Mouse (Mus musculus): ENCODE measurements around the gene Hist2h3c1.

GRCm38 (mm10) chr3:96268051-96268775, 21.7 kb downstream of the Hist2h3c1 start, which contains the start of gene Hist2h3b:
- TF ChIP-seq EP300 (IDR thresholded peaks at IDR 0.05; ENCODE audit: insufficient read depth, low read depth, low read length) (0 out of 2 replicates have a peak, but pooled peaks have one; percentile 18), POLR2A (IDR thresholded peaks at IDR 0.05; ENCODE audit: insufficient read depth, low read depth, low read length) (peak; percentile 94), CTCF (IDR thresholded peaks at IDR 0.05) (no peak)
